Mouse (Mus musculus): Measurements from ENCODE around the gene Gm20662. TPM values are rescaled to one million over a fixed set of nuclear protein-coding genes. Genes with fewer than 3 reads are reported as not detected.
A peak's percentile ranks its signal among the peaks of the same experiment; 100 is the strongest.

Gene Gm20662
- polyA plus RNA-seq, 2 experiments: 0.76 to 6.8 TPM

DNA sequence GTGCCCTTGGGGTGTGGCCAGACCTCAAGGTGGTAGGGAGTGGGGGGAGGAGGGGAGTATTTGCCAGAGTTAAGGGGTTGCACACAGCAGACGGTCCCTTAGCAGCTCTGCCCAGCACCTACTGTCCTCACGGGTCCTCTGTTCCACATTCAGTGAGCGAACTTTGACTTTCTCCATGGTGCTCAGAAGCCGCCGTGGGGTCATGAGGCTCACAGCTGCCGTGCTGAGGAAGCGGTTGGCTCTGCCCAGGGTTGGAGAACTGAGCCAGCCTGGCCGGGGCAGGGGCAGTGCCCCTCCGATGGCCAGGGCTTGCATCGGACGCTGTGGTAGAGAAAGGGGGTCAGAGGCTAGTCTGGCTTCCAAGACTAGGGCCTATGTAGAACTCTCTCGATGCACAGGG is 67.2 kb downstream of the Gm20662 start:
- H3K4me2 ChIP-seq (replicated peaks; ENCODE audit: low read depth, low read length, severe bottlenecking): no peak overlapping the region
- no peak for DNase-seq (ENCODE audit: low spot score)
- no peak overlapping the region for H3K4me3 ChIP-seq (replicated peaks; ENCODE audit: low read length)
- no peak overlapping the region for H3K9ac ChIP-seq (ENCODE audit: low read depth, low read length, severe bottlenecking)
- no peaks in the 10 kb centered on the region for H3K9me3 ChIP-seq (ENCODE audit: control insufficient read depth, low read length)
- TF ChIP-seq POLR2A (IDR thresholded peaks at IDR 0.05; ENCODE audit: borderline replicate concordance, extremely low read depth, insufficient read depth, insufficient read length): no peak
- peaks cover 58% of the 10 kb centered on the region for H3K36me3 ChIP-seq (ENCODE audit: control insufficient read depth, insufficient read depth, low read length)
- WGBS: 83% methylated on average over 12 of the region's 12 CpGs
- no peaks in the 10 kb centered on the region for H3K4me1 ChIP-seq (ENCODE audit: control insufficient read depth, insufficient read depth, low read length)
- H3K27me3 ChIP-seq (ENCODE audit: control insufficient read depth, insufficient read depth, low read length): no peaks in the 10 kb centered on the region
- H3K27ac ChIP-seq (replicated peaks; ENCODE audit: low read depth, low read length): no peak overlapping the region
- ATAC-seq (ENCODE audit: low FRiP score, low read depth): no peak

DNA sequence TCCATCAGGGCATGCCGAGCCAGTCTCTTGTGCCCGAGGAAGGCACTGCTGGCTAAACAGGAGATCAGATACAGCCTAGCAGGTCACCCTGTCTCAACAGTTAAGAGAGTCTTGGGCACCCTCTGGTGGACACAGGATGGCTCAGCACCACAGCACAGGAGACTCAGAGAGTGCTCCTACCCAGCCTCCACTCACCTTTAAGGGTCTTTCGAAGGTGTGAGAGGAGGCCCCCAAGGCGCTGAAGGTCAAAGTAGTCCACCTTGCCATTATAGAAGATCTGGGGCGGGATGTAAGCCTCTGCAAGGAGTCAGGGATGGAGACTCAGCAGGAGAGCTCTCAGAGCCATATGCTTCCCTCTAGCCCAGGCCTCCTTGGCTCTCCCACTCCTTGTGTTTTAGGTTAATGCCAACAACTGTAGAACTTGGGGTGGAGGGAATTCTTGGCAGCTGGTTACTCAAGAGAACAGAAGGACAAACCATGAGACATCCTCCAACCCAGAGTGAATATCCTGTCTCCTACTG is 69.4 kb downstream of the Gm20662 start:
- Histone ChIP-seq H3K27ac (replicated peaks; ENCODE audit: low read depth, low read length) (no peak overlapping the region), H3K27me3 (ENCODE audit: control insufficient read depth, insufficient read depth, low read length) (no peaks in the 10 kb centered on the region), H3K9ac (ENCODE audit: low read depth, low read length, severe bottlenecking) (no peak overlapping the region), H3K4me1 (ENCODE audit: control insufficient read depth, insufficient read depth, low read length) (no peaks in the 10 kb centered on the region), H3K4me3 (replicated peaks; ENCODE audit: low read length) (no peak overlapping the region), H3K4me2 (replicated peaks; ENCODE audit: low read depth, low read length, severe bottlenecking) (no peak overlapping the region), H3K9me3 (ENCODE audit: control insufficient read depth, low read length) (no peaks in the 10 kb centered on the region), H3K36me3 (ENCODE audit: control insufficient read depth, insufficient read depth, low read length) (peaks cover 49% of the 10 kb centered on the region)
- DNase-seq (ENCODE audit: low spot score) (peak; percentile 40), ATAC-seq (ENCODE audit: low FRiP score, low read depth) (no peak)
- 52% methylated on average over 5 of the region's 5 CpGs for WGBS
- TF ChIP-seq POLR2A (IDR thresholded peaks at IDR 0.05; ENCODE audit: borderline replicate concordance, extremely low read depth, insufficient read depth, insufficient read length): no peak

DNA sequence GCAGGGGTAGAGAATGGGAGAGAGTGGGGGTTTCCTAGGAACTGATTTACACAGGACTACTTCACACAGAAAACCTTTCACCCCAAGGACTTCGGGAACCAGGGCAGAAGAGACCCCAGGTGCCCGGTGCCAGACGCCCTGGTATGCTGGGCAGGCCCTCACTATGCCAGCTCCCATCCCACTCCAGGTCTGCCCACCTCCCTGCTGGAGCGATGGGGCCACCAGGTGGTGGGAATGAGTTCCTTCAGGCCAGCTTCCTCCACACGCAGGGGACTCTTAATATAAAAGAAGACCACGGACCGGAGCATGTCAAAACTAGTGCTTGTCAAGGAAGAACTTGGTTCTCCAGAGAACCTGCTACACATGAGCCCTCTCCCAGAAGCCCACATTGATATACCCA is 71.0 kb downstream of the Gm20662 start:
- no peaks in the 10 kb centered on the region for H3K4me1 ChIP-seq (ENCODE audit: control insufficient read depth, insufficient read depth, low read length)
- H3K4me2 ChIP-seq (replicated peaks; ENCODE audit: low read depth, low read length, severe bottlenecking): no peak overlapping the region
- DNase-seq (ENCODE audit: low spot score) (no peak), ATAC-seq (ENCODE audit: low FRiP score, low read depth) (no peak)
- H3K27me3 ChIP-seq (ENCODE audit: control insufficient read depth, insufficient read depth, low read length): no peaks in the 10 kb centered on the region
- no peak for TF ChIP-seq POLR2A (IDR thresholded peaks at IDR 0.05; ENCODE audit: borderline replicate concordance, extremely low read depth, insufficient read depth, insufficient read length)
- no peaks in the 10 kb centered on the region for H3K9me3 ChIP-seq (ENCODE audit: control insufficient read depth, low read length)
- no peak overlapping the region for H3K9ac ChIP-seq (ENCODE audit: low read depth, low read length, severe bottlenecking)
- 83% methylated on average over 7 of the region's 7 CpGs for WGBS
- H3K4me3 ChIP-seq (replicated peaks; ENCODE audit: low read length): no peak overlapping the region
- H3K27ac ChIP-seq (replicated peaks; ENCODE audit: low read depth, low read length): no peak overlapping the region
- peaks cover 52% of the 10 kb centered on the region for H3K36me3 ChIP-seq (ENCODE audit: control insufficient read depth, insufficient read depth, low read length)

DNA sequence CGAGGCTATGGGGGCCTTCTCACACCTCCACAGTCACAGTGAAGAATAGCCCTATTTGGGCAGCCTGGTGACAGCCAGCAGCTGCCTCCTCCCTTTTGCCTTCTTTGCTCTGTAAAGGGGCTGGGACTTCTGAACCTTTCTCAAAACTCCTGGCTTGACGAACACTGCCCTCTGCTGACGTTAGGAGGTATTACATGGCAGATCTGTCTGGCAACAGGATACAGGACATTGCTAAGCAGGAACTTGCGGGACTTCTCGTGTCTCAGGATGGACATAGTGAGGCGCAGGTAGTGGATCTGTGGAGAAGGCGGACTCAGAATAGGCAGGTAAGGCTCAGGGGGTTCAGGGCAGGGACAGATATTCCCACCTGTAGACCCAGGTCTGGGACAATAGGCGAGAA is 71.8 kb downstream of the Gm20662 start:
- 0 out of 2 replicates have a peak, but pooled peaks have one; percentile 21 for TF ChIP-seq POLR2A (IDR thresholded peaks at IDR 0.05; ENCODE audit: borderline replicate concordance, extremely low read depth, insufficient read depth, insufficient read length)
- DNase-seq (ENCODE audit: low spot score) (peak; percentile 76), ATAC-seq (ENCODE audit: low FRiP score, low read depth) (peak; percentile 50)
- H3K4me2 ChIP-seq (replicated peaks; ENCODE audit: low read depth, low read length, severe bottlenecking): no peak overlapping the region
- H3K4me1 ChIP-seq (ENCODE audit: control insufficient read depth, insufficient read depth, low read length): no peaks in the 10 kb centered on the region
- H3K27me3 ChIP-seq (ENCODE audit: control insufficient read depth, insufficient read depth, low read length): no peaks in the 10 kb centered on the region
- peaks cover 45% of the 10 kb centered on the region for H3K36me3 ChIP-seq (ENCODE audit: control insufficient read depth, insufficient read depth, low read length)
- no peak overlapping the region for H3K9ac ChIP-seq (ENCODE audit: low read depth, low read length, severe bottlenecking)
- 19% methylated on average over 8 of the region's 8 CpGs for WGBS
- no peaks in the 10 kb centered on the region for H3K9me3 ChIP-seq (ENCODE audit: control insufficient read depth, low read length)
- H3K27ac ChIP-seq (replicated peaks; ENCODE audit: low read depth, low read length): no peak overlapping the region
- H3K4me3 ChIP-seq (replicated peaks; ENCODE audit: low read length): no peak overlapping the region

DNA sequence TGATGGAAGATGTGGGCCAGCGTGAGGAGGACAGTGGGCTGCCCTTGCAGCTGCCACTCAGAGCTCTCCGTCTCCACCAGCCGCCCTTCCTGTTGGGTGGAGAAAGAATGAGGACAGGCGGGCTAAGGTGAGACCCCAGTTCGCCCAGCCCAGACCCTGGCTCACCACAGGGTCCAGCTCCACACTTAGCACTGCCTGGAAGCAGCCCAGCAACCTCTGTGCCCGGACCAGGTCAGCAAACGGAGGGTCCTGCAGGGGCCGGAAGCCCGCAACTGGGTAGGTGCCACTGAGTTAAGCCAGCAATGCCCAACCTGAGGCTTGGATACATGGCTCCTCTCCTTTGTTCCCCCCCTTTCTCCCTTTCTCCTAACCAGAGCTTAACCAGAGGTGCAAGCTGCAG is 72.9 kb downstream of the Gm20662 start:
- Histone ChIP-seq H3K9ac (ENCODE audit: low read depth, low read length, severe bottlenecking) (no peak overlapping the region), H3K27ac (replicated peaks; ENCODE audit: low read depth, low read length) (no peak overlapping the region), H3K9me3 (ENCODE audit: control insufficient read depth, low read length) (no peaks in the 10 kb centered on the region), H3K27me3 (ENCODE audit: control insufficient read depth, insufficient read depth, low read length) (no peaks in the 10 kb centered on the region), H3K4me2 (replicated peaks; ENCODE audit: low read depth, low read length, severe bottlenecking) (no peak overlapping the region), H3K4me1 (ENCODE audit: control insufficient read depth, insufficient read depth, low read length) (no peaks in the 10 kb centered on the region), H3K36me3 (ENCODE audit: control insufficient read depth, insufficient read depth, low read length) (peaks cover 36% of the 10 kb centered on the region), H3K4me3 (replicated peaks; ENCODE audit: low read length) (no peak overlapping the region)
- no peak for ATAC-seq (ENCODE audit: low FRiP score, low read depth)
- no peak for TF ChIP-seq POLR2A (IDR thresholded peaks at IDR 0.05; ENCODE audit: borderline replicate concordance, extremely low read depth, insufficient read depth, insufficient read length)
- no peak for DNase-seq (ENCODE audit: low spot score)
- WGBS: 93% methylated on average over 9 of the region's 9 CpGs

DNA sequence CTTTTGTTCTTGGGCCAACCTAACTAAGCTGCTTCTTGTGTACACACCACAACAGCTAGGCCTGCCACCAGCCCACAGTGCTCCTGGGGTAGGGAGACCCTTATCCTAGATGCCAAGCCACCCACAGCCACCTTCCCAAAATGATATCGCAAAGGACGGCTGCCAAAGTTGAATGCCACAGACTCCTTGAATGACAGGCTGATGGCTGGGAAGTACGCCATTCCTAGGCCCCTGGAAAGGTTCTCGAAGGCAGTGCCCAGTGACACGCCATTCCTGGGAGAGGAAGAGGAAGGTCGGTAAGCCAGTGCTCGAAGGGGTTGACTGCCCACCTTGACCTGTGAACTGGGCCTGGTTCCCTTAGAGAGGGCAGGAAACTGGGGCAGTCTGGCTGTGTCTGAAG is 73.4 kb downstream of the Gm20662 start:
- DNase-seq (ENCODE audit: low spot score) (no peak), ATAC-seq (ENCODE audit: low FRiP score, low read depth) (no peak)
- H3K9ac ChIP-seq (ENCODE audit: low read depth, low read length, severe bottlenecking): no peak overlapping the region
- H3K36me3 ChIP-seq (ENCODE audit: control insufficient read depth, insufficient read depth, low read length): peaks cover 33% of the 10 kb centered on the region
- no peak overlapping the region for H3K4me3 ChIP-seq (replicated peaks; ENCODE audit: low read length)
- TF ChIP-seq POLR2A (IDR thresholded peaks at IDR 0.05; ENCODE audit: borderline replicate concordance, extremely low read depth, insufficient read depth, insufficient read length): no peak
- H3K4me2 ChIP-seq (replicated peaks; ENCODE audit: low read depth, low read length, severe bottlenecking): no peak overlapping the region
- H3K9me3 ChIP-seq (ENCODE audit: control insufficient read depth, low read length): no peaks in the 10 kb centered on the region
- no peak overlapping the region for H3K27ac ChIP-seq (replicated peaks; ENCODE audit: low read depth, low read length)
- no peaks in the 10 kb centered on the region for H3K27me3 ChIP-seq (ENCODE audit: control insufficient read depth, insufficient read depth, low read length)
- 91% methylated on average over 7 of the region's 7 CpGs for WGBS
- H3K4me1 ChIP-seq (ENCODE audit: control insufficient read depth, insufficient read depth, low read length): no peaks in the 10 kb centered on the region

All from limb, embryonic 14.5 days (tissue).